In the genomic region with DNA sequence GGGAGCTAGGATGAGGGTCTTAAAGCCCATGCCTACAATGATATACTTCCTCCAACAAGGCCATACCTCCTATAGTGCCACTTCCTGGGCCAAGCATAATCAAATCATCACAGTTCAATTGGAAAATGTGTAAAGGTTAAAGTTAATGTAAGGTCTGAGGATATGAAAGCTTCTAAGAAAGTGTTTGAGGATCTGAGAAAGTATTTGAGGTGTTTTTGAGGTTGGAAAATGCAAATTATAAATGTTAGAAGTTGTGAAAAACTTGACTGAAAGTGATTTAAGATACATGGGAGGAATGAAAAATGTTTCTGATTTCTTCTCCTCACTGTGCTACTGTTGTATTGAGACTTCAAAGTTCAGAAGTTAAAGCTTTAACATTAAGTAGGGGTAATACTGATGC, we compare ENCODE assay signal across 25 mouse cellular contexts.
"Had no signal": no experiment of that assay in that cellular context is flagged by ENCODE, and none has a peak within 500 bp of the region (broad histone marks: within the 10 kb centered on the region; RNA-seq: fewer than 3 reads in every experiment).

No protein-coding gene starts in this region.

- H3K27ac ChIP-seq: embryonic facial prominence, embryonic 10.5 days; embryonic facial prominence, embryonic 12.5 days; embryonic facial prominence, embryonic 13.5 days; embryonic facial prominence, embryonic 15.5 days; forebrain, embryonic 10.5 days; forebrain, embryonic 12.5 days; forebrain, embryonic 13.5 days; forebrain, embryonic 15.5 days; gastrocnemius, adult 2 months; heart, adult 2 months; heart, embryonic 10.5 days had no signal

- H3K27me3 ChIP-seq: embryonic facial prominence, embryonic 12.5 days; embryonic facial prominence, embryonic 13.5 days; embryonic facial prominence, embryonic 15.5 days; forebrain, embryonic 12.5 days; forebrain, embryonic 13.5 days; forebrain, embryonic 15.5 days had no signal

- H3K4me3 ChIP-seq: embryonic facial prominence, embryonic 10.5 days; embryonic facial prominence, embryonic 12.5 days; embryonic facial prominence, embryonic 13.5 days; embryonic facial prominence, embryonic 15.5 days; erythroblast, embryonic 14.5 days; forebrain, embryonic 10.5 days; forebrain, embryonic 12.5 days; forebrain, embryonic 13.5 days; forebrain, embryonic 15.5 days; gastrocnemius, adult 2 months; heart, adult 2 months; heart, embryonic 10.5 days had no signal

- H3K4me1 ChIP-seq: embryonic facial prominence, embryonic 12.5 days; embryonic facial prominence, embryonic 13.5 days; embryonic facial prominence, embryonic 15.5 days; forebrain, embryonic 10.5 days; forebrain, embryonic 12.5 days; forebrain, embryonic 13.5 days; forebrain, embryonic 15.5 days; heart, embryonic 10.5 days had no signal

- H3K36me3 ChIP-seq: embryonic facial prominence, embryonic 10.5 days; embryonic facial prominence, embryonic 12.5 days; embryonic facial prominence, embryonic 13.5 days; embryonic facial prominence, embryonic 15.5 days; forebrain, embryonic 10.5 days; forebrain, embryonic 12.5 days; forebrain, embryonic 15.5 days; heart, embryonic 10.5 days had no signal

- H3K9ac ChIP-seq: embryonic facial prominence, embryonic 12.5 days; embryonic facial prominence, embryonic 13.5 days; embryonic facial prominence, embryonic 15.5 days; forebrain, embryonic 12.5 days; forebrain, embryonic 13.5 days; forebrain, embryonic 15.5 days; forebrain, postnatal 0 days had no signal

- H3K9me3 ChIP-seq: embryonic facial prominence, embryonic 10.5 days; embryonic facial prominence, embryonic 12.5 days; embryonic facial prominence, embryonic 13.5 days; embryonic facial prominence, embryonic 15.5 days; forebrain, embryonic 10.5 days; forebrain, embryonic 12.5 days; forebrain, embryonic 13.5 days; forebrain, embryonic 15.5 days; heart, embryonic 10.5 days had no signal

- H3K4me2 ChIP-seq: embryonic facial prominence, embryonic 12.5 days; embryonic facial prominence, embryonic 13.5 days; embryonic facial prominence, embryonic 15.5 days; forebrain, embryonic 12.5 days; forebrain, embryonic 13.5 days; forebrain, embryonic 15.5 days had no signal

- DNase-seq: cerebellum, adult 9-11 months; cerebellum, postnatal 10 days; cerebellum, postnatal 14 days; cerebellum, postnatal 25 days; cerebellum, postnatal 36 days; embryo, embryonic 11 days; forebrain, postnatal 0 days; gastrocnemius, adult 2 months; gastrocnemius, postnatal 10 days; gastrocnemius, postnatal 14 days; gastrocnemius, postnatal 25 days; gastrocnemius, postnatal 36 days; heart, adult 11 months; heart, adult 18-20 months; heart, adult 2 months had no signal
